Mouse (Mus musculus) CH12.LX (cell line): Measurements from ENCODE around the gene Nek6.

Experiments used
- CTCF ChIP-seq, 2 experiments: IDR thresholded peaks in 1 of 2; conservative IDR thresholded peaks in 1 of 2; 2 replicates each; pipeline ENCODE4 v1.5.1; 2011 to 2012; ENCODE audit warnings: low read depth in 2 of 2, low read length in 2 of 2, improper control_type of control experiment in 1 of 2, inconsistent platforms in 1 of 2, mild to moderate bottlenecking in 1 of 2, moderate library complexity in 1 of 2
- EP300 ChIP-seq: IDR thresholded peaks from 2 replicates; pipeline ENCODE4 v1.6.1; 2011; ENCODE audit warnings: low read length, improper control_type of control experiment
- GABPA ChIP-seq: IDR thresholded peaks from 2 replicates; pipeline ENCODE4 v1.6.1; 2012; ENCODE audit warnings: low read depth, low read length, improper control_type of control experiment, inconsistent platforms; ENCODE audit not compliant: insufficient replicate concordance
- POLR2A ChIP-seq: IDR thresholded peaks from 2 replicates; pipeline ENCODE4 v1.6.1; 2011; ENCODE audit warnings: low read depth, mild to moderate bottlenecking, improper control_type of control experiment, low read length
- POLR2AphosphoS2 ChIP-seq: IDR thresholded peaks from 2 replicates; pipeline ENCODE4 v1.6.1; 2011; ENCODE audit warnings: low read depth, low read length, improper control_type of control experiment
- UBTF ChIP-seq: IDR thresholded peaks from 2 replicates; pipeline ENCODE4 v1.6.1; 2012; ENCODE audit warnings: low read depth, mild to moderate bottlenecking, inconsistent platforms, low read length, improper control_type of control experiment, moderate library complexity

- no peak for TF ChIP-seq POLR2AphosphoS2
- TF ChIP-seq POLR2A: no peak
- no peak for TF ChIP-seq EP300
- TF ChIP-seq CTCF (conservative IDR thresholded peaks at IDR 0.05 in 1 of 2, IDR thresholded peaks at IDR 0.05 in 1 of 2; ENCODE audit: low read depth in 2 of 2, low read length in 2 of 2): no peak
- TF ChIP-seq GABPA: no peak
- TF ChIP-seq UBTF: no peak
Measured at GRCm38 (mm10) chr2:38497594-38497993, 13.8 kb upstream of the Nek6 start.
